Mouse (Mus musculus) gastrocnemius, postnatal 14 days (tissue): Measurements from ENCODE around the gene Klhl33. TPM values are rescaled to one million over a fixed set of nuclear protein-coding genes. Genes with fewer than 3 reads are reported as not detected.
A peak's percentile ranks its signal among the peaks of the same experiment; 100 is the strongest.
"Not testable (repeated sequence)": the region's sequence is repeated elsewhere in the genome, so short reads cannot be mapped to it uniquely, and the experiment has no call there.

Experiments used
- DNase-seq: peaks from one replicate; pipeline ENCODE4 v3.0.0; 2021; ENCODE audit warnings: mixed read lengths
- intact Hi-C: fragments of 180-260 bp; cut with DNase I; formaldehyde crosslinking; loops from one replicate; pipeline ENCODE4 v1.15.1; 2025; ENCODE audit warnings: low total_unique reads
- total RNA-seq, 2 experiments: library from RNA; stranded (reverse); gene quantifications; 2 replicates each; pipeline ENCODE4 v1.2.3; 2021

Klhl33 gene
- total RNA-seq, 2 experiments from 2014 or later, result 101 to 192 TPM

DNA sequence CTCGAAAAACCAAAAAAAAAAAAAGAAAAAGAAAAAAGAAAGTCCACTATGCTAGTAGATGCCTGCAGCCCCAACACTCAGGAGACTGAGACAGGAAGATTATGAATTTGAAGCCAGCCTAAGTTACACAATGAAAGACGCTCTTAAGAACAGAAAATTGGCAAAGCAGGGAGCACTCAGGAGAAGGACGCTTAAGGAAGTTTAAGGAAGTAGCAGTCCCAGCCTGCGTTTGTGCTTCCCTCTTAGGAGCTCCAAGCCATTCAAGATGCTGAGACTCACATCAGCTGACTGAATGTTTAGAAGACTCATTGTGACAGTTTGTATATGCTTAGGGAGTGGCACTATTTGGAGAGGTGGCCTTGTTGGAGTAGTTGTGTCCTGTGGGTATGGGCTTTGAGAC, 10.8 kb upstream of the Klhl33 start:
- intact Hi-C loops, result no loop called here
- DNase-seq, result no peak

DNA sequence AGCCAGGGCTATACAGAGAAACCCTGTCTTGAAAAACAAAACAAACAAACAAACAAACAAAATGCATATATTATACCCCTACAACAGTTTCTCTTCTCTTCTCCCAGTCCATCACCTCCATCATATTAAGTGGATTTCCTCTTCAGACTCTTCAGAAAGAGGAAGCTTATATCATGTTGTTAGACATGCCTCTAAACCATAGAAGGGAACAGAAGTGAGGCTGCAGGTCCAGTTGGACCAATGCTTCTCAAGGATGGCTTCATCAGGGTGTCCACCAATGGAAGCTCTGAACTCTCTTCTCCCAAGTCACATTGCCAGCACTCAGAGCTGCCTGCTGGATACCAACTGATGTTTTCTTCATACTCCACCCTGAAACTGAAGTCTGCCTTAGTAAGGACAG, 8.0 kb upstream of the Klhl33 start:
- DNase-seq, intact Hi-C loops: not testable (repeated sequence)

DNA sequence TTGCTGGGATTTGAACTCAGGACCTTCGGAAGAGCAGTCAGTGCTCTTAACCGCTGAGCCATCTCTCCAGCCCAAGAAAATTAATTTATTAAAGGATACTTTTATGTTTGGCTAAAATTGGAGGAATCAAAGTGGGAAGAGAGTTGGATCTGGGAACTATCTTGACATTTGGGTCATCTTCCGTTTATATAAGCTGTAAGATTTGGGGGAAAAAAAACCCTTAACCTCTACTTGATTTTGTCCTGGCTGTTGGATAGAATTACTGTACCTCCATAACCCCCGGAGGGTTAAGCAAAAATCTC, 7.5 kb upstream of the Klhl33 start:
- DNase-seq, result no peak
- intact Hi-C loops, result no loop called here

- peak; percentile 40 for DNase-seq
- intact Hi-C loops, result no loop called here
Measured at GRCm38 (mm10) chr14:50903973-50904827, 6.9 kb upstream of the Klhl33 start.

DNA sequence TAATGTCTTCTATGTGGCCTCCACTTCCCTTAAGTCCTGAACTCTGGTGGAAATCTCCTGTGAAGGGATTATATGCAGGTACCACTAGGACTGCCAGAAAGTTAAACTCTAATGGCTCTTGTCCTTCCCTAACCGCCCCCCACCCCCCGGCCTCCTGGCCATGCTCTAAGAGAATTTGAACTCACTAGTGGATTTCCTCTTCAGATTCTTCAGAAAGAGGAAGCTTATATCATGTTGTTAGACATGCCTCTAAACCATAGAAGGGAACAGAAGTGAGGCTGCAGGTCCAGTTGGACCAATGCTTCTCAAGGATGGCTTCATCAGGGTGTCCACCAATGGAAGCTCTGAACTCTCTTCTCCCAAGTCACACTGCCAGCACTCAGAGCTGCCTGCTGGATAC, 685 bp upstream of the Klhl33 start:
- DNase-seq, intact Hi-C loops: not testable (repeated sequence)

GRCm38 (mm10) chr14:50896747-50897373, 447 bp downstream of the Klhl33 start:
- DNase-seq, result no peak
- intact Hi-C loops, result no loop called here

GRCm38 (mm10) chr14:50895985-50896746, 1.1 kb downstream of the Klhl33 start:
- intact Hi-C loops, result no loop called here
- DNase-seq, result peak; percentile 61

- intact Hi-C loops, result no loop called here
- DNase-seq, result no peak
Measured at GRCm38 (mm10) chr14:50895407-50895806, 1.9 kb downstream of the Klhl33 start.

GRCm38 (mm10) chr14:50892541-50893459, 4.5 kb downstream of the Klhl33 start:
- intact Hi-C loops, result no loop called here
- peak; percentile 9 for DNase-seq

DNA sequence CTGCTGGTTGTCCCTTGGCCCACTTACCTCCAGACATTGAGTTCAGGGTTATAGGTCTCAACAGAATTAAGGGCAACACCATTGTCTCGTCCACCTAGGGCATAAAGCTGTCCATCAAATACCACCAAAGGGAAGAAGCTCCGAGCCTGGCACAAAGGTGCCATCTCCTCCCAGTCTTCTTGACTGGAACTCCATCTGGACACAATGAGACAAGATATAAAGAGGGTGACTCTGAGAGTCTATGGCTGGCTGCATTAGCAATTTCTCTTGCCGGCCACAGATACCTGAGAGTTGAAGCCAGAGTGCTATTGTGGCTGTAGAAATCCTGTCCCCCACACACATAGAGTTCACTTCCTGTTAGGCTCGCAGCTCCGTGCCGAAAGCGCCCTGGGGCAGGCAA, 5.2 kb downstream of the Klhl33 start:
- intact Hi-C loops, result no loop called here
- DNase-seq, result no peak

- no peak for DNase-seq
- intact Hi-C loops, result no loop called here
Measured at GRCm38 (mm10) chr14:50891621-50892020, 5.7 kb downstream of the Klhl33 start.

DNA sequence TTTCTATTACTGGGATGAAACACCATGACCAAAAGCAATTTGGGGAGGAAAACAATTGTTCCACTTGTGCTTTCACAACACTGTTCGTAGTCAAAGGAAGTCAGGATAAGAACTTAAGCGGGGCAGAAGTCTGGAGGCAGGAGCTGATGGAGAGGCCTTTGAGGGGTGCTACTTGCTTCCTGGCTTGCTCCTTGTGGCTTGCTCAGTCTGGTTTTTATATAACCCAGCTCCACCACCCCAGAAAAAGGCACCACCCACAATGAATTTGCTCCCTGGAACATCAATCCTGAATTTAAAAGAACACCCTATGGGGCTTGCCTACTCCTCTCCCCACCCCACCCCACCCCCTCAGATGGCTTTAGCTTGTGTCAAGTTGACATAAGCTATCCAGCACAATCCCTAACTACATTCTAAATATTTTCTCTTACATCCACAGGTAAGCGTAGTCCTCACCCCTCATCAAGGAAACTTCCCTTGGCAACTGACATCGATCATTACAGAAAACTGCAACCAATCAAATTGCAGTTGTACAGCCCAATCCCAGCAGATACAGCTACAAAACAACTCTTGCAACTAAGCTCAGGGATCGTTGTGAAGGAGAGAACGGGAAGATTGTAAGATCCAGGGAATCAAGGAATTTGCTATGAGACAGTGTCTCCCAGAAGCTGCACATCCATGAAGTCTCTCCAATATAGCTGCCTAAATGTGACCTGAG, 20.9 kb downstream of the Klhl33 start:
- intact Hi-C loops, result no loop called here
- DNase-seq, result no peak

DNA sequence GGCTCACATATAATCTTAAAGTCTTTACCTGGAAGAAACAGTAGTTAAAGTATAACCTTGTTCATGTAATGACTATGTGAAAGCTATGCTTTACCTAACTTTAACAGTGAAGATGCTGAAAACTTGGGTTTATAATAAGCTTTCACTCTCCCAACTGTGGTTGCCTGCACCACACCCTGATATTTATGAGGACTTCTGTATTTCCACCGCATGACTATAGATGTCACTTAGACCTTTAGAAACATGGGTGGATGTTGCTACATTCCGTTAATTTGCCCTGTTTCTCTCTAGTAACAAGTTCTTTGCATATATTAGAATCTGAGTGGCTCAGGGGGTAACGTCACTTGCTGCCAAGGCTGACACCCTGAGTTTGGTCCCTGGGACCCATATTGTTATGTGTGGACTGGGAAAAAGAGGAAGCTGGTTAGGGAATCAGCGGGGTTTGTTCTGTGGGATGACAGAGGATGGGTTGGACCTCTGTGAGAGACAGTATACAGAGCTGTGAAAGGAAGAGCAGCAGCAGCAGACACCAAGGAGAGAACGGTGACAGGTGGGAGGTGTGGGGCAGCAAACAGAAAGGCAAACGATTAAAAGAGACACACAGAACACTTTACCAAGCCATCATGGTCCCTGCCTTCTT, 21.6 kb downstream of the Klhl33 start:
- DNase-seq, result no peak
- intact Hi-C loops, result no loop called here

DNA sequence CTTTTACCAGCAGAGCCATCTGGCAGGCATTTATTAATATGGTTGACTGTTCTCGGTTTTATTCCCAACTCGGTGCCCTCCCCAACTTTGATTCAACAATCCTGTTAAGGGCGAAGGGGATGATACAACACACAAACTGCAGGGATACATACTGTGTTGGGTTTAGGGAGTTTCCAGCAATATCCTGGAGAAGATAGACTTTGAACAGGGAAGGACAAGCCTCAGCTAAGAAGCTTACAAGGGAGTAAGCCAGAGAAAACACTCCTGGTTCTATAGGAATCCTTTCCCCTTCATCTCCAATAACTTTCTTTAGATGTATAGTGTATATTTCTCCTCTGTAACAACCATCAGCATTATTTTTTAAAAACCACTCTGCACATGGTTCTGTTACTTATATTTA, 22.1 kb downstream of the Klhl33 start:
- intact Hi-C loops, result no loop called here

DNA sequence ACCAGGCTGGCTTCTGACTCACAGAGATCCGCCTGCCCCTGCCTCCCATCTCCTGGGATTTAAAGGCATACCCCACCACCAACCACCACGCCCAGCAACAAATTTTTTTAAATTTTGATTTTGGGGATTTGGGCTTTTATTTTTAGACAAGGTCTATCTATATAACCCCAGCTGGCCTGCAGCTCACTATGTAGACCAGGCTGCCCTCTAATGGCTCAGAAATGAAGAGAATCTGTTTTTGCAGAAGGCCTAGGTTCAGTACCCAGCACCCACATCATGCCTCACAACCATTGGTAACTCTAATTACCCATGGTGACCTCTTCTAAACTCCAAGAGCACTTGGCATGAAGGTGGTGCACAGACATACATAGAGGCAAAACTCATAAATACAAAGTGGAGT, 26.0 kb downstream of the Klhl33 start:
- no peak for DNase-seq
- intact Hi-C loops, result no loop called here

More for the DNA sequence above, 22.1 kb downstream of the Klhl33 start:
- DNase-seq, result no peak

DNA sequence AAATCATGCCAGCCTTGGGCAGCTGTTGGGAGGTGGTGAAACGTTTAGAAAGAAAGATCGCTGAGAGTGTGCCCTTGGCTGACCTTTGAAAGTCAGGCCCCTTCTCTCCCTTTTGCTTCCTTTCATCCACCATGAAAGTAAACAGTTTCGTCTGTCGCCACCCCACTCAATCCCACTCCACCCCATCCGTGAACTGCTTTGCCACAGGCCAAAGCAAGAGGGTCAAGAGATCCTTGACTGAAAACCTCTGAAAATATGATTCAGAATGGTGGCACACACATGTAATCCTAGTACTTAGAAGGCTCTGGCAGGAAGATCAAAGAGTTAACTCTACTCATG, 26.5 kb downstream of the Klhl33 start:
- intact Hi-C loops, result no loop called here
- no peak for DNase-seq

DNA sequence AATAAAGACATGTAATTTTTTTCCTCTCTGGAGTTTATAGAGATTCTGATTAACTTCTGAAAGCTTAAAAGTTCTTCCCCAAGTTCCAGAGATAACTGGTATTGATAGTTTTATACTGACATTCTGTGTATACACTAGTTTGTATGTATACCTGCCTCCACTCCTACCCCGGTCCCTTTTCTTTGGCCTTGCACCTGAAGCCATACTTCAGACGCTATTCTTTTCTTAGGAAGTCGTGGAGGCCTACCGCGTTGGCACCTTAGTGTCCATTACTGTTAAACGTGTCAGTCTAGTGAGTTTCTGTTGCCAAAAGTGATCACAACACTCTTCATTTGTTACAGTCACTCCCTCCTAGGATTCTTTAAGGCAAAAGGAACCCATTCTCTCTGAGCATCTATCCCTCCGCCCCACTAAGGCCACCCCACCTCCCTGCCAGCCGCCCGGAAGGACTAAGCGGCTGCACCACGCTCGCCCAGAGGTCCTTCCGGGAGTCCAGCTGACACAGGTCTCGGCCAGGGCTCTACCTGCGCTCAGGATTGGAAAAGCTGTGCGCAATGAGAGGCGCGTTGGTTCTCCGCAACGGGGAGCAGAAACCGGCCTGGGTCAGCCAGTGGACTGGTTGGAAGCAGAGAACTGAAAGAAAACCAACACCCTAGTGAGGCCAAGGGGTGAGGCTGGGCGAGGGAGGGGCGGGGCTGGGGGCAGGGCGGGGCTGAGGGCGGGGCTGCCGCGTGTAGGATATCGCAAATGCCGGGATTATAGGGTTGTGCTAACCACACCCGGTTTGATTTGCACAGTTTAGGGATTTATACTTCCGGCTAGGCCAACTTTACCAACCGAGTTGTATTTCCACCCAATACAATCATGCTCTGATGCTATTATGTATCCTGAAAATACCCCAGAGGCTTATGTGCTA, 27.2 kb downstream of the Klhl33 start, which contains the start of gene Tep1:
Gene Tep1 (minus strand): TSS at position 672 of the 916 bp plus-strand sequence.
- intact Hi-C loops, result loop anchor here (5.0 kb wide), 1 partner anchor 58 kb away; no protein-coding TSS in a partner anchor
- DNase-seq, result peak; percentile 78
